Mouse (Mus musculus) layer of hippocampus, postnatal 10 days (tissue): ENCODE results near the gene Tmem125. TPM values are rescaled to one million over a fixed set of nuclear protein-coding genes. Genes with fewer than 3 reads are reported as not detected.
"Not testable (repeated sequence)": the region's sequence is repeated elsewhere in the genome, so short reads cannot be mapped to it uniquely, and the experiment has no call there.

Experiments
- DNase-seq, 2 experiments: peaks; one replicate each; pipeline ENCODE4 v3.0.0; 2021; ENCODE audit warnings: low spot score in 2 of 2
- total RNA-seq, 2 experiments: library from RNA; stranded (reverse); gene quantifications; 2 replicates each; pipeline ENCODE4 v1.2.3; 2021

The Tmem125 gene
- total RNA-seq, 2 experiments from 2014 or later = 0.58 to 1.2 TPM

DNA sequence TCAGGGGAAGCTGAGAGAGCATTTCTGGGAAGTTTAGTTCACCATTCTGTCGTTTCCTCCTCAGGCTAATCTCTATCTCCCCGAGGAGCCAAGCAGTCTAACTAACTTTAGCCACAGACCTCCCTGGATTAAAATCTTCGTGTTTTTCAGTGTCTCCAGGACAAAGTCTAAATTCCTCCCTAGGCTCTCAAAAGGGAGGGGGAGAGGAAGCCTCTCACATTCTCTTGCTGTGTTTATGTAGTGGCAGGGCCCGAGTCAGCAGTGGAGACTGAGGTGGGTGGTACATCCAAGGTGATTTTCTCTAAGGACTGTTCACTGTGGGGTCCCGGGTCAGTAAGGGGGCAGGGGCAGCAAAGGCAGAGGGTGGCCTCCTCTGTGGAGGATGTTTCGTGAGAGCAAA, 6.0 kb downstream of the Tmem125 start:
- DNase-seq = no peak

GRCm38 (mm10) chr4:118535610-118536009, 8.2 kb downstream of the Tmem125 start:
- DNase-seq = no peak

GRCm38 (mm10) chr4:118533605-118534004, 10.2 kb downstream of the Tmem125 start:
- DNase-seq = no peak

DNA sequence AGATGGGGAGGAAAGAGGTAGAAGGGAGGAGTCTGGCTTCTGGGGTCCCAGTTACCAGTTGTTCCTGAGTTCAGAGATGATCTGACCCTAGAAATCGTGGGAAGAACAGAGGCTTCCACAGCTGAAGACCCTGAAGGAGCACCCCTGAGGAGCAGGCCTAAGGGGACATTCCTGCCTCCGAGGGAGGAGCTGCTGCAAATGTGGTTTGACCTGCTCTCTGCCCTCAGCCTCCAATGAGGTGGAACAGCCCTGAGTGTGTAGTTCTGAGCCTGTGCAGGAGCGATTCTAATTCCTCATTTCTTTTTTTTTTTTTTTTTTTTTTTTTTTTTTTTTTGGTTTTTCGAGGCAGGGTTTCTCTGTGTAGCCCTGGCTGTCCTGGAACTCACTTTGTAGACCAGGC, 10.7 kb downstream of the Tmem125 start:
- DNase-seq = no peak

GRCm38 (mm10) chr4:118532663-118533062, 11.2 kb downstream of the Tmem125 start:
- DNase-seq = no peak

DNA sequence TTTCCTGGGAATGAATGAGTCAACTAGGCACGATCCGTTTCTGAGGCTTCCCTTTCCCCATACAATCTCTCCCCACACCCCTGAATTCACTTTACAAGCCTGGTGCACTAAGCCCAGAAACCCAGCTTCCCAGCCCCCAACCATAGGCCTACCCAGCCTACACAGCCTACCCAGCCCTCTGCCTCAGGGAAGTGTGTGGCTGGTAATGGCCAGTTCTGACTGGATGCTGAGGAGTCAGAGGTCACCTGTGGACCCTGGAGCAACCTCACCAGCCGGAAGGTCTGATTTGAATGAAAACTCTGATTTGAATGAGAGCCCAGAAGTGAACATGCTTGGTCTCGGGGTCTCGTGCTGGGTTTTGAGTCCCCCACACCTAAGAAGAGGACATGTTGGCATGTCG, 16.1 kb downstream of the Tmem125 start:
- DNase-seq = no peak

- DNase-seq = no peak
Measured at GRCm38 (mm10) chr4:118527335-118527681, 16.5 kb downstream of the Tmem125 start.

DNA sequence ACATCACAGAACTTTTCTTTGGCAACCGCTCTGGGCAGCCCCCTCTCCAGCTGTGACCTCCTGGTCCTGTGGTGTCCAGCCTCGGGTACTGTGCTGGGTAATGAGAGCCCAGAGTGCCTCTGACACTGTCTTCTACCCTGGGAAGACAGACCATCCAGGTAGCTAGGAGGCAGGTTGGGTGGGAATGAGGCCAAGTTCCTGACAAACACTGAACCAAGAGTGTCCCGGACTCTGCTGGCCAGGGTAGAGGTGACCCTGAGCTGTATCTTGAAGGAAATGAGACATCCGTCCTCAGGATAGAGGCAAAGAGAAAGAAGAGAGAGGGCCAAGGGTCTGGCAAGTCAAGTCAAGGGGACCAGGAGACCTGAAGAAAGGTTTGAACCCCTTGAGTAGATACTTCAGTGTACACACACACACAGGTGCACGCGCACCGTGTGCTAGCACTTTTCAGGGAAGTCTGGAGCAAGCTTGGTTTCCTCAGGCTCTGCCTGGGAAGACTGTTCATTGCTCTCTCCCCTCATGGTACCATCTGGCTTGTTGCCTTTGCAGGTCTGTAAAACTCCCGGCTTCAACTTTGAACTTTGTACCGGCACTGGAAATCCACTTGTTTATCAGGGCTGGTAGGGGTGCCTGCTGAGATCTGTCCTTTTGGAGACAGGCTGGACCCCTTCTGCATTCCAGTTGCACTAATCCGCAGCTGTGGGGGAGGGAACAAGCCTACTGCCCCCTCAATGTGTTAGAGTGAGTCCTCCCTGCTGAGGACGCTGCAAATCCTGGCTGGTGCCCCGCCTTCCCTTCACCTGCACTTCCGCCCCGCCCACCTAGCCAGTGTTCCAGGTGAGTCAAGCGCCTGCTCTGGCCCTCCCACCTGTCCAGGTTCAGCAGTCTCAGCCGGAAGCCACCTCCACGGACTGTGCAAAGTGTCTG, 17.2 kb downstream of the Tmem125 start, which contains the start of gene 2610528J11Rik:
2610528J11Rik (plus strand) TSS at position 592 of the 927 bp plus-strand sequence.
- no peak for DNase-seq

DNA sequence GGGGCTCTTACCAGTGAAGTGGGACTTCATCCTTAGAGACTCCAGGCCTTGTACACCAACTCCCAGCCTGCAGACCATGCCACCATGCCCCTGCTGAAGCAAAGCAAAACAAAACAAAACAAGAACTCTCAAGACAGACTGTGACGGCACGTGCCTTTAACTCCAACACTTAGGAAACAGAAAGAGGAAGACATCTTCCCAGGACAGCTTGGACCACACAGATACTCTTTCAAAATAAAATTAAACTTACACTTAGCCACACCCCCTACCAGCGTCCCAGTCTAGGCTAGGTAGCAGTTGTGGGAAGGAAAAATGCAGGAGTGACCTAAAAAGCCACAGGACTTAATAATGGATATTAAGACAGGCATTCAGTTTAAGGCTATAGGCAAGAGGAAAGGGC, 18.1 kb downstream of the Tmem125 start:
- DNase-seq = no peak

DNA sequence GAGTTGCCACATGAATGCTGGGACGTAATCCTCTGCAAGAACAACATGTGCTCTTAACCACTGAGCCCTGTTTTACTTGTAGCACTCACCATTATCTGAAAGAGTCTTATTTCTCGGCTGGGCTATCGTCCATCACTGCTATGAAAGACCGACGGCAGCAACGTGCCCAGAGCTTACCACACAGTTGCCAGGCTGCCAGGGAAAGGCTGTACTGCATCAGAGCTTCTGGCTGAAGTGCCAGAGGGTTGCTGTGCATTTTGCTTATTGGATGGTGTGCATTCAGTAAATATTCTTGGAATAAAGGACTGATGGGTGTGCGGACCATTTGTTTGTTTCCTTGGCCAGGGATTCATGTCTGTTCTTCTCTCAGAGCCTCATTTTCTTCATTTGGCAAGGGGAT, 19.9 kb downstream of the Tmem125 start:
- DNase-seq = peak in 1 of 2 experiments; percentile 23

DNA sequence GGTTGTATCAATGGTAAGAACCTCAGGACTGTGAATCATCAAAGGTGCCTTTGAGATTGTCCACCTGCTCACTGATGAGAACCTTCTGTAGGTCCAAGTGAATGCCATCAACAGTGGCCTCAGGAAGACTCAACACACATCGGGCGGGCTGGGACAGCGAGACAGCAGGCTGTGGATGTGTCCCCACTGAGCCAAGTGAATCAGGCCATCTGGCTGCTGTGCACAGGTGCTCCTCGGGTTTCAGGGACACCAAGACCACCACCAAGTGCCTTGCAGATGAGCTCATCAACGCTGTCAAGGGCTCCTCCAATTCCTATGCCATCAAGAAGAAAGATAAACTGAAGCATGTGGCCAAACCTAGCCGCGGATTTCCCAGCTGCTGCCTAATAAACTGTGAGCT, 21.6 kb downstream of the Tmem125 start:
- no peak for DNase-seq

GRCm38 (mm10) chr4:118518208-118518607, 25.6 kb downstream of the Tmem125 start:
- DNase-seq = no peak

DNA sequence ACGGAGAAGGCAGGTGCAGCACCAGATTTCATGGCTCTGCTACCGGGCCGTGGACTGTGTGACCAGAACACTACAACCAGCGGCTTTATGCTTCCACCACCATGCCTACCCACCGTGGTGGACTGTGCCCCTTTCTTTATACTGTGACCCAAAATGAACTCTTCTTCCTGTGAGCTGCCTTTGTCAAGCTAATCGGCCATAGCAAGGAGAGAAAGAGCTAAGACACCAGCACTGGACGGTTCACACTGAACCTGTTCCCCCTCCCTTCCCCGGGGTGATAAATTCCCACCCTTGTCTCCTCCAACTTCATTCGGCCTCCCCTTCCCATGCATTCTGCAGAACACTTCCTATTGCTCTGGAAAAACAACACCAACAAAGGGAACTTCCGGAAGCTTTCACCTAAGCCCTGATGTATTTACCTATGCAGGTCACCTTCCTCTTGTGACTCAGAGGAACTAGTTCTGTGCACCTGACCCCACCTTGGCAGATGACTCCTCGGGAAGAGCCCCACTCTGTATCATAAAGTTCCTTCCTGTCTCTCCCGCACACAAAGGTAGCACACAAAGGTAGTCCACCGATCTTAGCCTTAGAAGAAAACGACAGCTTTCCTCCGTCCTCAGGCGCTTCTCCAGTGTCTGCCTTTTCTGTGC, 26.2 kb downstream of the Tmem125 start:
- no peak for DNase-seq

DNA sequence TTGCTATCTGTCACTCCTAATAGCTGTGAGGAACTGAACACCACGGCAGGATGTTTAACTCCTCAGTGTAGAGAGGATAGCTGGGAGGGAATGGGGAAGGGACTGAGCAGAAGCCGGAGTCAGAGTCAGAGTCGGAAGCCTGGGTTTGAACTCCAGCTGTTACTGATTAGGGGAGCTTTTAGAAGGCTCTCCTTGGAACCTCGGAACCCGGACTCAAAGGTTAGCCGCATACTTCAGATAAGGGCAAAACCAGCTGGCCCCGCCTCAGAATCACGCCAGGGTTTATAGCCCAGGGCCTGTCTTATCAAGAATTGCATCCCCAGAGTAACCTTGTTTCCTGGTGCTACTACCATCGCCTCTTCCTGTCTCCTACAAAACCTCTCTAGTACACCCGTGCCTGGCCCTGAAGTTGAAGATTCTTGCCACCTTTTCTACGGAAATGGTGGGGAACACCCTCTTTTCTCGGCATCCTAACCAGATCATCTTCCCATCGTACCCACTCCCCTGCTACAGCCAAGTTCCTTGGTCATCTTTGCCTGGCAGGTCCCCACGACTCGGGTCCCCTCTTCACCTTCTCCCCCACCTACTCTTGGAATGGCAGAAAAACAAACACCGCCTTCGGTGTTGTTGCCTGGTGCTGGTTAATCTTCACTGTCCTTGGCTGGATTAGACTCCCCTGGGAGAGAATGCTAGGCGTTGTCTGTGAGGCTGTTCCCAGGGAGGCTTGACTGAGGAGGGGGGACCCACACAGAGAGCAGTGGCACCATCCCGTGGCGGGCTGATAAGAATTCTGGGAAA, 26.9 kb downstream of the Tmem125 start:
- DNase-seq = peak in 1 of 2 experiments; percentile 12

DNA sequence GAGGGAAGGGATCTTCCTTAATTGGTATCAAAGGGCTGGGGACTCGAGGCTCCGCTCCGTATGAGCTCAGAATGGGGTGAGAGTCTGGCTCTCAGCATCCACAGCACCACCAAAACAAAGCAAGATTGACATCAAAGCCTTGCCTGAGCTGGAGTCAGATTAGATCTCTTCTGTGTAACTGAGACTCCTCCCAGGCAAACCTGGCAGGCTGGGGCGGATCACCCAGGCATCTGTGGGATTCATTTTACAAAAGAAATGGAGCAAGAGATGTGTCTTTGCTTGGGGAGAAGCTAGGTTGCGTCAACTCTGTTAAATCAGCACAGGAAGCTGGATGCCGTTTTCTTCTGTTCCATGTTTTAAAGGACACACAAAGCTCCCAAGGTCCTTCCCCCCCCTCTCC, 34.8 kb downstream of the Tmem125 start:
- no peak for DNase-seq

DNA sequence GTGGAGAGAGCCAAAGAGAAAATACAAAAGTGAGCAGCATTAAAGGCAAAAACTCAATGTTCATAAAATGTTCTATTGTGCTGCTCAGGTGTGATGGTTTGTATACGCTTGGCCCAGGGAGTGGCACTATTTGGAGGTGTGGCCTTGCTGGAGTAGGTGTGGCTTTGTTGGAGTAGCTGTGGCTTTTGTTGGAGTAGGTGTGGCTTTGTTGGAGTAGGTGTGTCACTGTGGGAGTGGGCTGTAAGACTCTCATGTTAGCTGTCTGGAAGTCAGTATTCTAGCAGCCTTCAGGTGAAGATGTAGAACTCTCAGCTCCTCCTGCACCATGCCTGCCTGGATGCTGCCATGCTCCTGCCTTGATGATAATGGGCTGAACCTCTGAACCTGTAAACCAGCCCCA, 36.7 kb downstream of the Tmem125 start:
- DNase-seq = not testable (repeated sequence)

DNA sequence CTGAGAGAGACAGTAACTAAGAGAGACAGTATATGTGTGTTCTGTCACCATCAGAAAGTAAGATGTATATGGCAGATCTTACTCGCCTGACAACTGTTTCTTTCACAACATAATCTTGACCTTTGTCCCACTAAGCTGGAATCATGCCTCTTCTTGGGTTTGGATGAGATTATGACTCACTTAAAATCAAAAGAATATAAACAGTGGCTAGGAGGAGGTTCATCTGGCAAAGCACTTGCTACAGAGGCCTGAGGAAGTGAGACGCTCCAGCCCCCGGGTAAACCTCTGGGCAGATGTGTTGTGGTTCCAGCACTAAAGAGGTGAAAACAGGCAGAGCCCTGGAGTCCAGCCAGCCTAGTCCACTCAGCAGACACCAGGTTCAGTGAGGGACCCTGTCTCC, 38.3 kb downstream of the Tmem125 start:
- no peak for DNase-seq

DNA sequence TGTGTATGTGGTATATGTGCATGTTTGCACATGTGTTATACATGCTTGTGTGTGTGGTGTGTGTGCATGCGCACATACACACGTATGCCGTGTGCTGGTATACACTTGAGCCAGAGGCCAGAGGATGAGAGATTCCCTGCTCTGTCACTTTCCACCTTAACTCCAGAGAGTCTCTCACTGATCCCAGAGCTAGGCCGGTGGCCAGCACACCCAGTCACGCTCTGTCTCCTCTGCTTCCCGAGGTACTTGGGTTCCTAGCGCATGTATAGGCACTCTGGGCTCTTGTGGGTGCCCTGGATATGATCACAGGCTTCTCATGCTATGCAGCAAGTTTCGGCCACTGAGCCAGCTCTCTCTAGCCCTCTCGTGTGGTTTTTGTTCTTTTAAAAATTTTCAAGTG, 43.1 kb downstream of the Tmem125 start:
- no peak for DNase-seq

- no peak for DNase-seq
Measured at GRCm38 (mm10) chr4:118500171-118500724, 43.6 kb downstream of the Tmem125 start.
